Mouse (Mus musculus) stomach, embryonic 16.5 days (tissue): ENCODE measurements around the gene A730015C16Rik. TPM values are rescaled to one million over a fixed set of nuclear protein-coding genes. Genes with fewer than 3 reads are reported as not detected.
A peak's percentile ranks its signal among the peaks of the same experiment; 100 is the strongest.

Source experiments
- ATAC-seq: fragments of 200-750 bp; cut with Nextera tagmentation; 2 replicates; pipeline ENCODE4 v1.8.0; 2017; ENCODE audit warnings: moderate number of reproducible peaks, moderate TSS enrichment; ENCODE audit not compliant: insufficient read depth, low FRiP score
- H3K27ac ChIP-seq: fragments of 300-500 bp; sonication (generic); 2 replicates; pipeline ENCODE4 v1.5.1; 2014; ENCODE audit warnings: low read length
- H3K27me3 ChIP-seq: fragments of 300-500 bp; sonication (generic); 2 replicates; pipeline ENCODE4 v1.6.1; 2014; ENCODE audit warnings: low read length, control low read depth, mixed read lengths; ENCODE audit not compliant: control insufficient read depth, insufficient read depth
- H3K36me3 ChIP-seq: fragments of 300-500 bp; sonication (generic); 2 replicates; pipeline ENCODE4 v1.6.1; 2014; ENCODE audit warnings: low read length; ENCODE audit not compliant: control insufficient read depth, insufficient read depth
- H3K4me1 ChIP-seq: fragments of 300-500 bp; sonication (generic); 2 replicates; pipeline ENCODE4 v1.6.1; 2014; ENCODE audit warnings: low read length, control low read depth, mixed read lengths; ENCODE audit not compliant: control insufficient read depth, insufficient read depth
- H3K4me2 ChIP-seq: fragments of 300-500 bp; sonication (generic); 2 replicates; pipeline ENCODE4 v1.6.1; 2014; ENCODE audit warnings: low read depth, low read length, mixed read lengths
- H3K4me3 ChIP-seq: fragments of 300-500 bp; sonication (generic); replicated peaks from 2 replicates; pipeline ENCODE4 v1.5.1; 2014; ENCODE audit warnings: mild to moderate bottlenecking, low read length
- H3K9ac ChIP-seq: fragments of 300-500 bp; sonication (generic); 2 replicates; pipeline ENCODE4 v1.6.1; 2014; ENCODE audit warnings: low read length
- H3K9me3 ChIP-seq: fragments of 300-500 bp; sonication (generic); replicated peaks from 2 replicates; pipeline ENCODE4 v1.6.1; 2016; ENCODE audit warnings: low read length, control low read depth; ENCODE audit not compliant: control insufficient read depth
- WGBS: fragments of 180-500 bp; shearing (Covaris S2); extraction: QIAGEN DNeasy Blood & Tissue Kit; methylation state at CpG from one replicate; pipeline ENCODE4 v1.1.7; 2014; 5-methylcytosine and 5-hydroxymethylcytosine counted together
- polyA plus RNA-seq: library from polyadenylated mRNA; unstranded; fragments of >200 nt; fragmentation: Nextera tagmentation; extraction: Ambion mirVana; gene quantifications from 2 replicates; pipeline ENCODE4 v1.2.1, GENCODE M21; 2015

The A730015C16Rik gene
- polyA plus RNA-seq, 1 experiment from 2014 or later = 1.5 TPM

- no peaks in the 10 kb centered on the region; the same call in 1 of the 2 replicates for H3K36me3 ChIP-seq
- peak; percentile 81 for ATAC-seq
- peaks cover 17% of the 10 kb centered on the region for H3K4me1 ChIP-seq
- H3K9me3 ChIP-seq = no peaks in the 10 kb centered on the region
- peak within 1 kb of the TSS; percentile 89 for H3K4me2 ChIP-seq
- H3K27me3 ChIP-seq = no peaks in the 10 kb centered on the region
- under 1% methylated on average over 77 of the region's 77 CpGs for WGBS
- peak within 1 kb of the TSS; percentile 71 for H3K4me3 ChIP-seq
- peak within 1 kb of the TSS; percentile 87 for H3K9ac ChIP-seq
- peak within 1 kb of the TSS; percentile 87 for H3K27ac ChIP-seq
These were observed 509 bp downstream of the A730015C16Rik start, which contains the start of gene Kti12 for GRCm38 (mm10) chr4:108847715-108848504. Gene Kti12, plus strand, starts transcription at chr4:108847785.

GRCm38 (mm10) chr4:108845824-108846569 is 2.4 kb downstream of the A730015C16Rik start:
- Histone ChIP-seq H3K9me3 (no peaks in the 10 kb centered on the region), H3K27ac (no peak overlapping the region), H3K4me1 (peaks cover 17% of the 10 kb centered on the region), H3K36me3 (no peaks in the 10 kb centered on the region; the same call in 1 of the 2 replicates), H3K4me3 (no peak overlapping the region), H3K27me3 (no peaks in the 10 kb centered on the region), H3K9ac (no peak overlapping the region), H3K4me2 (no peak overlapping the region)
- 37% methylated on average over 5 of the region's 5 CpGs for WGBS
- ATAC-seq = no peak

GRCm38 (mm10) chr4:108843336-108843735 is 5.1 kb downstream of the A730015C16Rik start:
- H3K4me3 ChIP-seq = no peak overlapping the region
- peaks cover 2% of the 10 kb centered on the region for H3K4me1 ChIP-seq
- no peak overlapping the region for H3K4me2 ChIP-seq
- no peak overlapping the region for H3K27ac ChIP-seq
- no peaks in the 10 kb centered on the region for H3K36me3 ChIP-seq
- H3K9me3 ChIP-seq = no peaks in the 10 kb centered on the region
- no peaks in the 10 kb centered on the region for H3K27me3 ChIP-seq
- H3K9ac ChIP-seq = no peak overlapping the region
- ATAC-seq = no peak

- H3K4me2 ChIP-seq = no peak overlapping the region
- H3K9ac ChIP-seq = no peak overlapping the region
- 57% methylated on average over 7 of the region's 7 CpGs for WGBS
- no peak overlapping the region for H3K4me3 ChIP-seq
- no peaks in the 10 kb centered on the region for H3K36me3 ChIP-seq
- H3K27ac ChIP-seq = peak overlapping the region; percentile 52
- no peaks in the 10 kb centered on the region for H3K9me3 ChIP-seq
- peaks cover 2% of the 10 kb centered on the region for H3K4me1 ChIP-seq
- no peaks in the 10 kb centered on the region for H3K27me3 ChIP-seq
- ATAC-seq = peak; percentile 29; the same call in 1 of the 2 replicates
These were observed 6.4 kb downstream of the A730015C16Rik start for GRCm38 (mm10) chr4:108841920-108842578.

GRCm38 (mm10) chr4:108838031-108838430 is 10.4 kb downstream of the A730015C16Rik start:
- Histone ChIP-seq H3K9ac (no peak overlapping the region), H3K4me1 (peaks cover 7% of the 10 kb centered on the region; the same call in 1 of the 2 replicates), H3K27ac (no peak overlapping the region)

GRCm38 (mm10) chr4:108835496-108835895 is 12.9 kb downstream of the A730015C16Rik start:
- peak overlapping the region; percentile 88 for H3K4me3 ChIP-seq
- no peaks in the 10 kb centered on the region for H3K36me3 ChIP-seq
- peak overlapping the region; percentile 98 for H3K27ac ChIP-seq
- H3K9me3 ChIP-seq = no peaks in the 10 kb centered on the region
- peak overlapping the region; percentile 81 for H3K9ac ChIP-seq
- whole genome bisulfite sequencing = 44% methylated on average over 3 of the region's 3 CpGs
- peak overlapping the region; percentile 77 for H3K4me2 ChIP-seq
- no peaks in the 10 kb centered on the region for H3K27me3 ChIP-seq
- ATAC-seq = no peak
- H3K4me1 ChIP-seq = peaks cover 18% of the 10 kb centered on the region

More at GRCm38 (mm10) chr4:108838031-108838430, 10.4 kb downstream of the A730015C16Rik start:
- Histone ChIP-seq H3K9me3 (no peaks in the 10 kb centered on the region), H3K4me2 (no peak overlapping the region), H3K36me3 (no peaks in the 10 kb centered on the region), H3K27me3 (no peaks in the 10 kb centered on the region), H3K4me3 (no peak overlapping the region)
- no peak for ATAC-seq
- WGBS = 67% methylated on average over 4 of the region's 4 CpGs

GRCm38 (mm10) chr4:108834971-108835311 is 13.5 kb downstream of the A730015C16Rik start:
- Histone ChIP-seq H3K9ac (peak overlapping the region; percentile 81), H3K27me3 (no peaks in the 10 kb centered on the region), H3K36me3 (no peaks in the 10 kb centered on the region), H3K27ac (peak overlapping the region; percentile 98), H3K9me3 (no peaks in the 10 kb centered on the region), H3K4me1 (peaks cover 18% of the 10 kb centered on the region), H3K4me2 (peak overlapping the region; percentile 77), H3K4me3 (peak overlapping the region; percentile 88)
- ATAC-seq = no peak
- WGBS = under 1% methylated on average over 15 of the region's 15 CpGs

GRCm38 (mm10) chr4:108834115-108834970 is 14.1 kb downstream of the A730015C16Rik start, which contains the start of gene Txndc12:
Gene Txndc12, plus strand, starts transcription at chr4:108834601.
- Histone ChIP-seq H3K9me3 (no peaks in the 10 kb centered on the region), H3K9ac (peak within 1 kb of the TSS; percentile 94), H3K27me3 (no peaks in the 10 kb centered on the region), H3K27ac (peak within 1 kb of the TSS; percentile 98), H3K4me1 (peaks cover 18% of the 10 kb centered on the region), H3K4me3 (peak within 1 kb of the TSS; percentile 88), H3K4me2 (peak within 1 kb of the TSS; percentile 77), H3K36me3 (no peaks in the 10 kb centered on the region)
- WGBS = under 1% methylated on average over 34 of the region's 34 CpGs
- peak; percentile 81 for ATAC-seq
